Mouse (Mus musculus) heart, postnatal 14 days (tissue): ENCODE measurements around the gene Bub3. TPM values are rescaled to one million over a fixed set of nuclear protein-coding genes. Genes with fewer than 3 reads are reported as not detected.

Source experiments
- total RNA-seq, 2 experiments: library from RNA; stranded (reverse); gene quantifications; 2 replicates each; pipeline ENCODE4 v1.2.3; 2021

Bub3 gene
- total RNA-seq, 2 experiments from 2014 or later, result 34.2 to 34.7 TPM

Other genes with a start within 250 kb of the Bub3 start
- gene Cuzd1, start 237.9 kb upstream of the Bub3 start, total RNA-seq, result under 1 TPM; 0.15 to 0.29 TPM
- not detected for gene Fam24b, start 230.7 kb upstream of the Bub3 start, total RNA-seq
- not detected for gene Fam24a, start 226.4 kb upstream of the Bub3 start, total RNA-seq
- 10 to 100 TPM in 1 of 2 experiments, 1 to 10 TPM in 1; 9.2 to 12.8 TPM for gene 2310057M21Rik, start 197.5 kb upstream of the Bub3 start, total RNA-seq
- gene Pstk, start 189.1 kb upstream of the Bub3 start, total RNA-seq, result 10 to 100 TPM; 49.2 to 50.3 TPM
- 10 to 100 TPM; 31.4 to 33.0 TPM for gene Ikzf5, start 149.7 kb upstream of the Bub3 start, total RNA-seq
- gene Acadsb, start 149.6 kb upstream of the Bub3 start, total RNA-seq, result 100 to 1,000 TPM in 1 of 2 experiments, 10 to 100 TPM in 1; 95.4 to 100 TPM
- not detected for gene Hmx3, start 17.4 kb upstream of the Bub3 start, total RNA-seq
- not detected for gene Hmx2, start 11.4 kb upstream of the Bub3 start, total RNA-seq